Mouse (Mus musculus): ENCODE data around the gene Ddx58. TPM values are rescaled to one million over a fixed set of nuclear protein-coding genes. Genes with fewer than 3 reads are reported as not detected.

Gene Ddx58
- polyA plus RNA-seq, 1 experiment from 2014 or later = 9.3 TPM

GRCm38 (mm10) chr4:40171477-40171876 lies 68.2 kb downstream of the Ddx58 start:
- 84% methylated on average over 4 of the region's 4 CpGs for WGBS (ENCODE audit: insufficient replicate concordance)
- H3K4me3 ChIP-seq (ENCODE audit: low read depth, low read length) = no peak overlapping the region
- ATAC-seq = no peak
- H3K9ac ChIP-seq (replicated peaks) = no peak overlapping the region
- DNase-seq = no peak
- no peak overlapping the region for H3K4me2 ChIP-seq (ENCODE audit: low read depth, low read length)
- peaks cover 27% of the 10 kb centered on the region for H3K36me3 ChIP-seq (replicated peaks; ENCODE audit: insufficient read depth, low read length)
- no peaks in the 10 kb centered on the region for H3K4me1 ChIP-seq (ENCODE audit: insufficient read depth)
- no peak for TF ChIP-seq EP300 (IDR thresholded peaks at IDR 0.05; ENCODE audit: low read depth)
- no peak for TF ChIP-seq CTCF (IDR thresholded peaks at IDR 0.05; ENCODE audit: low read depth)
- H3K27me3 ChIP-seq (ENCODE audit: insufficient read depth, low read length) = no peaks in the 10 kb centered on the region
- H3K9me3 ChIP-seq (ENCODE audit: low read length) = no peaks in the 10 kb centered on the region
- no peak overlapping the region for H3K27ac ChIP-seq (ENCODE audit: low read depth)

- ATAC-seq (no peak), DNase-seq (no peak)
- Histone ChIP-seq H3K4me2 (ENCODE audit: low read depth, low read length) (no peak overlapping the region), H3K27me3 (ENCODE audit: insufficient read depth, low read length) (no peaks in the 10 kb centered on the region), H3K36me3 (replicated peaks; ENCODE audit: insufficient read depth, low read length) (peaks cover 33% of the 10 kb centered on the region), H3K27ac (ENCODE audit: low read depth) (no peak overlapping the region), H3K4me1 (ENCODE audit: insufficient read depth) (no peaks in the 10 kb centered on the region), H3K9me3 (ENCODE audit: low read length) (no peaks in the 10 kb centered on the region), H3K9ac (replicated peaks) (no peak overlapping the region), H3K4me3 (ENCODE audit: low read depth, low read length) (no peak overlapping the region)
- TF ChIP-seq CTCF (IDR thresholded peaks at IDR 0.05; ENCODE audit: low read depth) (no peak), EP300 (IDR thresholded peaks at IDR 0.05; ENCODE audit: low read depth) (no peak)
- WGBS (ENCODE audit: insufficient replicate concordance) = 85% methylated on average over 10 of the region's 10 CpGs
Observed at GRCm38 (mm10) chr4:40163646-40164045, 76.0 kb downstream of the Ddx58 start.

- TF ChIP-seq EP300 (IDR thresholded peaks at IDR 0.05; ENCODE audit: low read depth) (peak; percentile 63), CTCF (IDR thresholded peaks at IDR 0.05; ENCODE audit: low read depth) (peak; percentile 44)
- DNase-seq (peak; percentile 50), ATAC-seq (peak; percentile 83)
- Histone ChIP-seq H3K27ac (ENCODE audit: low read depth) (peak overlapping the region; percentile 52), H3K27me3 (ENCODE audit: insufficient read depth, low read length) (no peaks in the 10 kb centered on the region), H3K4me3 (ENCODE audit: low read depth, low read length) (no peak overlapping the region), H3K9ac (replicated peaks) (no peak overlapping the region), H3K4me1 (ENCODE audit: insufficient read depth) (peaks cover 18% of the 10 kb centered on the region), H3K4me2 (ENCODE audit: low read depth, low read length) (no peak overlapping the region), H3K36me3 (replicated peaks; ENCODE audit: insufficient read depth, low read length) (peaks cover 12% of the 10 kb centered on the region), H3K9me3 (ENCODE audit: low read length) (no peaks in the 10 kb centered on the region)
- WGBS (ENCODE audit: insufficient replicate concordance) = 82% methylated on average over 8 of the region's 8 CpGs
Observed at GRCm38 (mm10) chr4:40160591-40161434, 78.8 kb downstream of the Ddx58 start.

GRCm38 (mm10) chr4:40158224-40158540 lies 81.4 kb downstream of the Ddx58 start:
- Histone ChIP-seq H3K27ac (ENCODE audit: low read depth) (peak overlapping the region; percentile 87), H3K4me3 (ENCODE audit: low read depth, low read length) (no peak overlapping the region), H3K4me1 (ENCODE audit: insufficient read depth) (peaks cover 33% of the 10 kb centered on the region), H3K4me2 (ENCODE audit: low read depth, low read length) (no peak overlapping the region), H3K9me3 (ENCODE audit: low read length) (no peaks in the 10 kb centered on the region), H3K36me3 (replicated peaks; ENCODE audit: insufficient read depth, low read length) (0 out of 2 replicates have a peak, but pooled peaks cover 4% of the 10 kb centered on the region), H3K9ac (replicated peaks) (no peak overlapping the region), H3K27me3 (ENCODE audit: insufficient read depth, low read length) (no peaks in the 10 kb centered on the region)
- no peak for DNase-seq
- 74% methylated on average over 5 of the region's 5 CpGs for WGBS (ENCODE audit: insufficient replicate concordance)
- ATAC-seq = no peak
- TF ChIP-seq EP300 (IDR thresholded peaks at IDR 0.05; ENCODE audit: low read depth) = no peak

- H3K4me3 ChIP-seq (ENCODE audit: low read depth, low read length) = no peak overlapping the region
- H3K36me3 ChIP-seq (replicated peaks; ENCODE audit: insufficient read depth, low read length) = 0 out of 2 replicates have a peak, but pooled peaks cover 4% of the 10 kb centered on the region
- peak overlapping the region; percentile 34 for H3K4me2 ChIP-seq (ENCODE audit: low read depth, low read length)
- peak overlapping the region; percentile 47; the same call in 1 of the 2 replicates for H3K9ac ChIP-seq (replicated peaks)
- whole genome bisulfite sequencing (ENCODE audit: insufficient replicate concordance) = 61% methylated on average over 5 of the region's 5 CpGs
- ATAC-seq (no peak), DNase-seq (no peak)
- TF ChIP-seq EP300 (IDR thresholded peaks at IDR 0.05; ENCODE audit: low read depth) = no peak
- no peak for TF ChIP-seq CTCF (IDR thresholded peaks at IDR 0.05; ENCODE audit: low read depth)
- peaks cover 33% of the 10 kb centered on the region for H3K4me1 ChIP-seq (ENCODE audit: insufficient read depth)
- no peaks in the 10 kb centered on the region for H3K9me3 ChIP-seq (ENCODE audit: low read length)
- peak overlapping the region; percentile 87 for H3K27ac ChIP-seq (ENCODE audit: low read depth)
- H3K27me3 ChIP-seq (ENCODE audit: insufficient read depth, low read length) = no peaks in the 10 kb centered on the region
Observed at GRCm38 (mm10) chr4:40157500-40158223, 82.0 kb downstream of the Ddx58 start.
